Mouse (Mus musculus) heart, adult 2 months (tissue): Measurements from ENCODE around the gene Slc25a34.

Experiments used
- CTCF ChIP-seq: fragments of 200-600 bp; IDR thresholded peaks from 2 replicates; pipeline ENCODE4 v1.8.1; 2022; ENCODE audit warnings: antibody characterized with exemption, mild to moderate bottlenecking, moderate library complexity
- POLR2A ChIP-seq: fragments of 200-500 bp; IDR thresholded peaks from 2 replicates; pipeline ENCODE4 v1.6.1; 2011; ENCODE audit warnings: mild to moderate bottlenecking, low read depth, low read length, control low read depth; ENCODE audit not compliant: insufficient read depth

DNA sequence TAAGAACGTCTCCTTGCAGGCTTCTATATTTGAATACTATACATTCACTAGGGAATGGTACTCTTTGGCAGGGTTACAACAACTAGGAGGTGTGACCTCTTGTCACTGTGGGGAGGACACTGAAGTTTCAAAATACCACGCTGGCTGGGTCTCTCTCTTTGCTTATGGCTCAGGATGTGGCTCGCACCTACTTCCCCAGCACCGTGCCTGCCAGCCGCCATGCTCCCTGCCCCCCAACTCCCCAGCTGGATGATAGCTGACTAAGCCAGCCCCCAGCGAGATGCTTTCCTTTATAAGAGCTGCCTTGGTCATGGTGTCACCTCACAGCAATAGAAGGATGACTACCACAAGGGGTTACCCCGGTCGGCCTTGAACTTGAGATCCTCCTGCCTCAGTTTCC is 29.4 kb upstream of the Slc25a34 start:
- TF ChIP-seq CTCF (no peak), POLR2A (no peak)
